Mouse (Mus musculus): ENCODE measurements around the gene Ly86. TPM values are rescaled to one million over a fixed set of nuclear protein-coding genes. Genes with fewer than 3 reads are reported as not detected.

The Ly86 gene
- polyA plus RNA-seq, 1 experiment from 2014 or later: 5.5 TPM

GRCm38 (mm10) chr13:37337871-37338270 lies 7.1 kb upstream of the Ly86 start:
- no peak for ATAC-seq (replicated peaks; ENCODE audit: insufficient number of reproducible peaks, low FRiP score, low TSS enrichment, low read depth)
- 78% methylated on average over 7 of the region's 7 CpGs for WGBS
- H3K27ac ChIP-seq (replicated peaks; ENCODE audit: low read depth, low read length): no peak overlapping the region

DNA sequence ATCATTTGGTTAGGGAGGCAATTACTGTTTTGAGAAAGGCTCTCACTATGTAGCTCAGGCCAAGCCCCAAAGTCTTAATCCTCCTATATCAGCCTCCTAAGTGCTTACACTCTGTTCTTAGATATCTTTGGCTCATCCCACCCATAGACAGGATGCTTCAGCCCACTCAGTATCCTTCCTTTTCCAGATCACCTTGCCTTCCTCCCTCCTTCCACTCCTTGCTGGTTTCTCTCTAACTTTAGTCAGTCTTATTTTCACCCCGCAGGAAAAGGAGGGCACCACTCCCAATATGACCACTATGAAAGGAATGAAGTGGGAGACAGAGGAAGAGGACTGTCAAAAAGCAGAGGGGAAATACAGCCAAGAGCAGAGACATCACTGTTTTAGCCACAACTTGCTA lies 2.2 kb upstream of the Ly86 start:
- WGBS: 100% methylated on average over 1 of the region's 1 CpGs
- H3K4me1 ChIP-seq (ENCODE audit: control insufficient read depth, insufficient read depth, low read length): no peaks in the 10 kb centered on the region

More at GRCm38 (mm10) chr13:37337871-37338270, 7.1 kb upstream of the Ly86 start:
- Histone ChIP-seq H3K9me3 (replicated peaks; ENCODE audit: control insufficient read depth, low read length) (no peaks in the 10 kb centered on the region), H3K4me3 (ENCODE audit: low read depth, low read length) (no peak overlapping the region), H3K4me1 (ENCODE audit: control insufficient read depth, insufficient read depth, low read length) (no peaks in the 10 kb centered on the region), H3K27me3 (ENCODE audit: control insufficient read depth, insufficient read depth, low read length) (no peaks in the 10 kb centered on the region), H3K4me2 (ENCODE audit: low read depth, low read length) (no peak overlapping the region), H3K9ac (replicated peaks; ENCODE audit: low read length) (no peak overlapping the region), H3K36me3 (replicated peaks; ENCODE audit: control insufficient read depth, insufficient read depth, low read depth, low read length) (no peaks in the 10 kb centered on the region)
- no peak for DNase-seq (ENCODE audit: low spot score)

DNA sequence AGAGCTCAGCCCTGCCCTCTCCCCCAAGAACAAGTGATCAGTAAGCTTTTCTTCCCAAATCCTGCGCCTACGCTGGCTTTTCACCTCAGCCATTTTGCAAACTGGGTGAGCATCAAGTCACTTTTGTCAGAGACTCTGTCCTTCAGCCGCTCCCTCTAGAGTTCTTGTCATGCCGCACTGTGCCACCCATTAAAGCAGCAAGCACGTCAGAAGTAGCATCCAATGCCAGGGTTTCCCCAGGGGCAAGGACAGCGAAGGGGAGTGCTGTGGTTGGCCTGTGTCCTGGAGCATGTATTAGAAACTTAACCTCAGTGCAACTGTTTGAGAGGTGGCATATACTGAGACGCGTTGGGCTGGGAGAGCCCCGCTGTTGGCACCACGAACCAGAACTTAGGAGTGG lies 815 bp downstream of the Ly86 start:
- ATAC-seq (replicated peaks; ENCODE audit: insufficient number of reproducible peaks, low FRiP score, low TSS enrichment, low read depth) (no peak), DNase-seq (ENCODE audit: low spot score) (no peak)
- no peak overlapping the region for H3K4me2 ChIP-seq (ENCODE audit: low read depth, low read length)
- no peaks in the 10 kb centered on the region for H3K27me3 ChIP-seq (ENCODE audit: control insufficient read depth, insufficient read depth, low read length)
- H3K27ac ChIP-seq (replicated peaks; ENCODE audit: low read depth, low read length): no peak overlapping the region
- no peaks in the 10 kb centered on the region for H3K4me1 ChIP-seq (ENCODE audit: control insufficient read depth, insufficient read depth, low read length)
- no peak overlapping the region for H3K9ac ChIP-seq (replicated peaks; ENCODE audit: low read length)
- no peak overlapping the region for H3K4me3 ChIP-seq (ENCODE audit: low read depth, low read length)
- H3K36me3 ChIP-seq (replicated peaks; ENCODE audit: control insufficient read depth, insufficient read depth, low read depth, low read length): no peaks in the 10 kb centered on the region
- H3K9me3 ChIP-seq (replicated peaks; ENCODE audit: control insufficient read depth, low read length): no peaks in the 10 kb centered on the region
- WGBS: 92% methylated on average over 10 of the region's 10 CpGs

More for the DNA sequence above, 2.2 kb upstream of the Ly86 start:
- DNase-seq (ENCODE audit: low spot score) (no peak), ATAC-seq (replicated peaks; ENCODE audit: insufficient number of reproducible peaks, low FRiP score, low TSS enrichment, low read depth) (no peak)
- Histone ChIP-seq H3K9me3 (replicated peaks; ENCODE audit: control insufficient read depth, low read length) (no peaks in the 10 kb centered on the region), H3K27me3 (ENCODE audit: control insufficient read depth, insufficient read depth, low read length) (no peaks in the 10 kb centered on the region), H3K9ac (replicated peaks; ENCODE audit: low read length) (no peak overlapping the region), H3K36me3 (replicated peaks; ENCODE audit: control insufficient read depth, insufficient read depth, low read depth, low read length) (no peaks in the 10 kb centered on the region), H3K4me2 (ENCODE audit: low read depth, low read length) (no peak overlapping the region), H3K27ac (replicated peaks; ENCODE audit: low read depth, low read length) (no peak overlapping the region), H3K4me3 (ENCODE audit: low read depth, low read length) (no peak overlapping the region)

DNA sequence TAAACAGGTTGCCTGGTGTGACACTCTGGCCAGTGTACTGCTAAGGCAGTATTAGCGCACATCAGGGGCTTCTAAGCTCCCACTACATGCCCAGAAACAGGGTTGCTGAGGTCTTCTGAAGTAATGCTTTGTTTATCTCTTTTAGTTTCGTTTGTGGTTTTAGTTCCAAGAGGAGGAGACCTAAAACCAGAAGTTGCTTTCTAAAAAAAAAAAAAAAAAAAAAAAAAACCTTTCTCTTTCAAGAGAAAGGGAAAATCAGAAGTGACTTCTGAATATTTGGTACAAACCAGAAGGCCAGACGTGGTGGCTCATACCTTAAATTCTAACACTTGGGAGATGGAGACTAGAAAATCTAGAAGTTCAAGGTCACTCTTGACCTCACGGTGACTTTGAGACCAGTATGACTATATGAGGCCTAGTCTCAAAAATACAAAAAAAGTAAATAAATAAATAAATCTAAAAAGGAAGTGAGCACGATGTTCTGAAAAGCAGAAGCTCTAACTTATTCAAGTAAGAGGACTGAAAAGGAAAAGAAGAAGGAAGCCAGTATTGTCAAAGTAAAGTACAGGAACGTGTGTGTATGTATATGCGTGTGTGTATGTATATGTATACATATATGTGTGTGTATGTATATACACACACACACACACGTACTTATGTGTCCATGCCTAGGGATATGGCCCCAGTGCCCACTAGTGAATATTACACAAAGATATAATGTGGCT lies 3.0 kb downstream of the Ly86 start:
- Histone ChIP-seq H3K9ac (replicated peaks; ENCODE audit: low read length) (no peak overlapping the region), H3K4me3 (ENCODE audit: low read depth, low read length) (no peak overlapping the region), H3K27me3 (ENCODE audit: control insufficient read depth, insufficient read depth, low read length) (no peaks in the 10 kb centered on the region), H3K4me2 (ENCODE audit: low read depth, low read length) (no peak overlapping the region), H3K9me3 (replicated peaks; ENCODE audit: control insufficient read depth, low read length) (no peaks in the 10 kb centered on the region), H3K27ac (replicated peaks; ENCODE audit: low read depth, low read length) (no peak overlapping the region), H3K36me3 (replicated peaks; ENCODE audit: control insufficient read depth, insufficient read depth, low read depth, low read length) (no peaks in the 10 kb centered on the region), H3K4me1 (ENCODE audit: control insufficient read depth, insufficient read depth, low read length) (no peaks in the 10 kb centered on the region)
- no peak for ATAC-seq (replicated peaks; ENCODE audit: insufficient number of reproducible peaks, low FRiP score, low TSS enrichment, low read depth)
- WGBS: 89% methylated on average over 8 of the region's 8 CpGs
- no peak for DNase-seq (ENCODE audit: low spot score)

DNA sequence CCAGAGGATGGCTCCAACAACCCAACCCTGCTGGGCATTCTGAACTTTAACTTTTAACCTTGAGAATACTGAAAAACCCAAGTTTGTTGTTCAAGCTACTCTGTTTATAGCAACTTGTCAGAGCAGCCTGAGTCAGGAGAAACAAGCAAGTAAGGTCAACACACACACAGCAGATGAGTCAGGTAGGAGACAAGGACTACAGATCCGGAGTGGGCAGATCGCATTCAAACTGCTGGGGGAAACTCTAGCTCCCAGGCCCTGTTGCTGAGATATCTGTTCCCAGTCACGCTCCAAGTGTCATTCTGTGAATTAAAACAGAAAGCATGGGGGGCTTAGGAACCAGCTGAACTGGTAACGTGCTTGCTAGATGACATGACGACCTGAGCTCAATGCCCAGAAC lies 4.0 kb downstream of the Ly86 start:
- ATAC-seq (replicated peaks; ENCODE audit: insufficient number of reproducible peaks, low FRiP score, low TSS enrichment, low read depth): no peak
- Histone ChIP-seq H3K36me3 (replicated peaks; ENCODE audit: control insufficient read depth, insufficient read depth, low read depth, low read length) (no peaks in the 10 kb centered on the region), H3K4me1 (ENCODE audit: control insufficient read depth, insufficient read depth, low read length) (no peaks in the 10 kb centered on the region), H3K4me2 (ENCODE audit: low read depth, low read length) (no peak overlapping the region), H3K4me3 (ENCODE audit: low read depth, low read length) (no peak overlapping the region), H3K9me3 (replicated peaks; ENCODE audit: control insufficient read depth, low read length) (no peaks in the 10 kb centered on the region), H3K9ac (replicated peaks; ENCODE audit: low read length) (no peak overlapping the region), H3K27me3 (ENCODE audit: control insufficient read depth, insufficient read depth, low read length) (no peaks in the 10 kb centered on the region), H3K27ac (replicated peaks; ENCODE audit: low read depth, low read length) (no peak overlapping the region)
- WGBS: 88% methylated on average over 5 of the region's 5 CpGs
- no peak for DNase-seq (ENCODE audit: low spot score)

GRCm38 (mm10) chr13:37353016-37353415 lies 8.0 kb downstream of the Ly86 start:
- DNase-seq (ENCODE audit: low spot score): no peak
- H3K27ac ChIP-seq (replicated peaks; ENCODE audit: low read depth, low read length): no peak overlapping the region
- H3K4me1 ChIP-seq (ENCODE audit: control insufficient read depth, insufficient read depth, low read length): no peaks in the 10 kb centered on the region
- no peak overlapping the region for H3K9ac ChIP-seq (replicated peaks; ENCODE audit: low read length)
- WGBS: 70% methylated on average over 2 of the region's 2 CpGs
- no peaks in the 10 kb centered on the region for H3K27me3 ChIP-seq (ENCODE audit: control insufficient read depth, insufficient read depth, low read length)
- no peaks in the 10 kb centered on the region for H3K36me3 ChIP-seq (replicated peaks; ENCODE audit: control insufficient read depth, insufficient read depth, low read depth, low read length)
- H3K4me2 ChIP-seq (ENCODE audit: low read depth, low read length): no peak overlapping the region
- no peaks in the 10 kb centered on the region for H3K9me3 ChIP-seq (replicated peaks; ENCODE audit: control insufficient read depth, low read length)
- ATAC-seq (replicated peaks; ENCODE audit: insufficient number of reproducible peaks, low FRiP score, low TSS enrichment, low read depth): no peak
- H3K4me3 ChIP-seq (ENCODE audit: low read depth, low read length): no peak overlapping the region

GRCm38 (mm10) chr13:37353868-37354267 lies 8.9 kb downstream of the Ly86 start:
- no peak overlapping the region for H3K4me3 ChIP-seq (ENCODE audit: low read depth, low read length)
- H3K4me2 ChIP-seq (ENCODE audit: low read depth, low read length): no peak overlapping the region
- no peaks in the 10 kb centered on the region for H3K27me3 ChIP-seq (ENCODE audit: control insufficient read depth, insufficient read depth, low read length)
- no peak for DNase-seq (ENCODE audit: low spot score)
- H3K9me3 ChIP-seq (replicated peaks; ENCODE audit: control insufficient read depth, low read length): no peaks in the 10 kb centered on the region
- no peak overlapping the region for H3K9ac ChIP-seq (replicated peaks; ENCODE audit: low read length)
- H3K27ac ChIP-seq (replicated peaks; ENCODE audit: low read depth, low read length): no peak overlapping the region
- H3K36me3 ChIP-seq (replicated peaks; ENCODE audit: control insufficient read depth, insufficient read depth, low read depth, low read length): no peaks in the 10 kb centered on the region
- H3K4me1 ChIP-seq (ENCODE audit: control insufficient read depth, insufficient read depth, low read length): no peaks in the 10 kb centered on the region
- WGBS: 48% methylated on average over 4 of the region's 4 CpGs
- ATAC-seq (replicated peaks; ENCODE audit: insufficient number of reproducible peaks, low FRiP score, low TSS enrichment, low read depth): no peak

GRCm38 (mm10) chr13:37354432-37354831 lies 9.4 kb downstream of the Ly86 start:
- Histone ChIP-seq H3K9me3 (replicated peaks; ENCODE audit: control insufficient read depth, low read length) (no peaks in the 10 kb centered on the region), H3K4me2 (ENCODE audit: low read depth, low read length) (no peak overlapping the region), H3K27ac (replicated peaks; ENCODE audit: low read depth, low read length) (no peak overlapping the region), H3K4me3 (ENCODE audit: low read depth, low read length) (no peak overlapping the region), H3K4me1 (ENCODE audit: control insufficient read depth, insufficient read depth, low read length) (no peaks in the 10 kb centered on the region), H3K36me3 (replicated peaks; ENCODE audit: control insufficient read depth, insufficient read depth, low read depth, low read length) (no peaks in the 10 kb centered on the region), H3K9ac (replicated peaks; ENCODE audit: low read length) (no peak overlapping the region), H3K27me3 (ENCODE audit: control insufficient read depth, insufficient read depth, low read length) (no peaks in the 10 kb centered on the region)
- 89% methylated on average over 4 of the region's 4 CpGs for WGBS
- DNase-seq (ENCODE audit: low spot score) (no peak), ATAC-seq (replicated peaks; ENCODE audit: insufficient number of reproducible peaks, low FRiP score, low TSS enrichment, low read depth) (no peak)

Data from embryonic facial prominence, embryonic 11.5 days (tissue).